Mouse (Mus musculus): ENCODE results near the gene Ubash3b.

Ubash3b gene

DNA sequence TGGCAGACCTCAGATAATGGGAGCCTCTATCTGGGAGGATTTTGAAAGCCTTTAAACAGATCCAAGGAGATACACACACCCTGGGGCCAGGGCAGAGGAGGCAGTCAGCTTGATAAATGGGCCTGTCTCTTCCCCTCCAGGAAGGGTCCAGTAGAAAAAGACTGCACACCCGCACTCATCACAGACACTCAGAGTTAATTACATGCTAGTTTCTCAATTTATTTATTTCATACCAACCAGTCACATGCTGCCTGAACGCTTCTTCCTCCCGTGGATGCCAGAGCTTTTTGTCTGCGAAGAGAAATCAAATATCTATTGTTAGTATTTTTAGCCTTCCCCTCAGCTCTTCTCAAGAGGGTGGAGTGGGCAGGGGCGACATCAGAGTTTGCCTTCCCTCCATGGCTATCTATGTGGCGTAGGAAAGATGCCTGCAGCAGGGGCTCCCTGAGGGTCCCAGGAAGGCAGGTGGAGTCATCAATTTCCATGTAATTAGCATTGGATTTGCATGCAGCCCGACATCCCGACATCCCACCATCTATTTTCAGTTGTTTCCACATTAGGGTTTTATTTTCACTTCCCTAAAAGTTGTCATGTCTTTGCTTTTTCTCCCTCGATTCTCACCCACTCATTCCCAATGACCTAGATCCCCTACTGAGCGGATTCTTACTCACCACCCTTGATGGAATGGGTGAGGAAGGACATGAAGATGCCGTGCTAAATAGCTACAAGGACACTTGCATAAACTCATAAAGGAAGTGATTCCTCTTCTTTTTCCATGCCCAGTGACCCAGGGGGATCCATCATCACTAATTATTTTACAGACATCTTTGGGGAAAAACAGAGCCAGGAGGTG is 110.2 kb downstream of the Ubash3b start:
- no peak for DNase-seq (ENCODE audit: low spot score)

DNA sequence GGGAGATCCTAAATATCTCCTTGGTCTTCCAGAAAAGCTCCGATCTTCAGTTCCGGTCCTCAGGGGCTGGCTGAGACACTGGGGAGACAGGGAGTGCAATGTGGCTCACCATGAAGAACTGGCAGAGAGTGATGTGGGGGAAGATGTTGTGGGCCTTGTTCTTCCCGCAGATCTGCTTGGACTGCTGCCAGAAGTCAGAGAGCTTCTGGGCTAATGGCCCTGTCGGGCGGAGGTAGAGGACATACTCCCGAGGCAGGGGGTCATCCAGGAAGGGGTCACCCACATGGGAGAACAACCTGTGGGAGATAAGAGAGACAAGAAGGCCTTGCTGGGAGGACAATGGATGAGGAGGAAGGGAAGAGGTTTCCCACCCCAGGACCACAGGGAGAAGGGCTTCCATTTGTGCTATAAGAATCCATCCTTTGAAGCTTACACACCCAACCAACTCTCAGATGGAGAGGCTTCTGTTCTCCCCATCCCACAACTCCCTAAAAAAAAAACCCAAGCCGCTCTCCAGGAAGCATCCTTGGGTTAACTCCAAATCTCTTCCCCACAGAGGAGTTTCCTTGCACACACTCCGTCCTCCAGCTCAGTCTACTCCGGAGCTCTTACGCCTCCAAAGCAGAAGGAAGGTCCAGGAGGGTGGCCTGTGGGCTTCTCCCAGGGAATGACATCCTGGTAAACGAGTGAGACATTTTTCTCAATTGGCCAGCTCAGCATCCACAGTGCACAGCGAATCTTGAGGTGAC is 111.0 kb downstream of the Ubash3b start:
- DNase-seq (ENCODE audit: low spot score), result no peak

DNA sequence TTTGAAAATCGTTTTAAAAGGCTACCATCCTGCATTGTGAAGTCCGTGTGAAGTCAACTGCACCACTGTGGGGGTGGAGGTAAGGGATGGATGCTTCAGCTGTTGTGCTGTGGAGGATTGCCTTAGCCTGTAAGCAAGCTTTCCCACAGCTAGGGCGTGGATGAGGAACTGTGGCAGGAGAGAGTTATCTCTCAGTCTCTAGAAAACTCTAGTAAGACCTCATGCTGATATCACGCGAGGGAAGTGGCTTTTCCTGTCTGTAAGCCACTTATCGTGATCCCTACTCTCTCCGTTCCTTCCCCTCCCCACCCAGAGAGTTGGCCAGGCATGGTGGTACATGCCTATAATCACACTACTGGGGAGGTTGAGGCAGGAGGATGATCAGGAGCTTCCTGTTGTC is 112.2 kb downstream of the Ubash3b start:
- DNase-seq (ENCODE audit: low spot score), result no peak

DNA sequence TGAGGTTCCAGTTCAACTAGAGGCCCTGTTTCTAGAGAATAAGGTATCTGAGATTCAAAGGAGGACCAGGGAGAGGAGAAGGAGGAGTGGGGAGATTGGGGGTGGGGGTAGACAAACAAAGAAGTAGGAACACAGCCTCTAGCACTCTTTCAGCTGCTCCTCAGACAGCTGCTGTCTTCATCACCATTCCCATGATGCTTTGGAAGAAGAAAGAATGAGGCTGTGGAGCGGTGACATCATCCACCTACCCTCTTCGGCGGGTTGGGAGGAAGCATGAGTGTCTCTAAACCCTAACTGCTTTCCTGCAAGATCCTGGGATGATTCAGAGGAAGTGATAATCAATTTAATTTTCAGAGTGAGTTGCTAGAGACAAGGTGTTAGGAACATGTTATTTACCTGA is 112.7 kb downstream of the Ubash3b start:
- no peak for DNase-seq (ENCODE audit: low spot score)

DNA sequence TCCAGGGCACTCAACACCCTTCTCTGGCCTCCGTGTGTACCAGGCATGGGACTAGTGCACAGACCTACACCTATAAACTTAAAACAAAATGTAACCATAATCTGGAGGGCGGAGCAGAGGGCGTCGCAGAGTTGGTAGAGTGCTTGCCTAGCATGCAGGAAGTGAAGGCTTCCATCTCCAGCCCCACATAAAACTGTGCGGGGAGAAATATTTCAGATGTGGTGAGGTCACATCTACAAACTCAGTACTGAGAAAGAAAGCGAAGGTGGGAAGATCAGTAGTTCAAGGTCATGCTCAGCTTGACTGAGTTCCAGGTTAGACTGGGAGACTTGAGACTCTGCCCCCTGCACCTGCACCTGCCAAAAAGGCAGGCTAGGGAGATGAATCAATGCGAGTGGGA is 113.3 kb downstream of the Ubash3b start:
- no peak for DNase-seq (ENCODE audit: low spot score)

DNA sequence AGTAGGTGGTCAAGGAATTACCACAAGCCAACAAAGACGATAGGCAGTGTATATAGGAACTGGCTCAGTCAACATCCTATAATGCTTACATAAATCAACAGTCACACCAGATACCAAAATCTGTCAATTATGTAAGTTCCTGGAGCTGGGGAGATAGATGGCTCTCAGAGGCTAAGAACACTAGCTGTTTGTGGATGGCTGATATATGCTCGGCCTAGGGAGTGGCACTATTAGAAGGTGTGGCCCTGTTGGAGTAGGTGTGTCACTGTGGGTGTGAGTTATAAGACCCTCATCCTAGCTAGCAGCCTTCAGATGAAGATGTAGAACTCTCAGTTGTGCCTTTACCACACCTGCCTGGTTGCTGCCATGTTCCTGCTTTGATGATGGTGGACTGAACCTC is 113.8 kb downstream of the Ubash3b start:
- no peak for DNase-seq (ENCODE audit: low spot score)

DNA sequence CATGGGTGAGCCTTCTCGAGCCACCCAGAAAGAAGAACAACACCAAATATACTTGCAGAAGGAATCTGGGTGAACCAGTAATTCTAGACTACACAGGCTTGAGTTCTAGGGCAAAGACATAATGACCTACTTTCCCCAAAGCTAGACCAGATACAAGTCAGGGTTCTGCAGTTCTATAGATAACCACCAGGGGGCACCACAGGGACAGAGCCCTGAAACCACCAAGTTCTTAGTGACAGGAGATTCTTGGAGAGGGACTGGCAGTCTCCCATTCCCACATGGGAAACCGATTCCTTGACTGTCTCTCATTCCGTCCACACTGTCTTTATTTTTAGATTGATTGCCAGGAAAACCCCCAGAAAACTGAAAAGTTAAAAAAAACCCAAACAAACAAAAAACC is 116.9 kb downstream of the Ubash3b start:
- peak; percentile 82 for DNase-seq (ENCODE audit: low spot score)

DNA sequence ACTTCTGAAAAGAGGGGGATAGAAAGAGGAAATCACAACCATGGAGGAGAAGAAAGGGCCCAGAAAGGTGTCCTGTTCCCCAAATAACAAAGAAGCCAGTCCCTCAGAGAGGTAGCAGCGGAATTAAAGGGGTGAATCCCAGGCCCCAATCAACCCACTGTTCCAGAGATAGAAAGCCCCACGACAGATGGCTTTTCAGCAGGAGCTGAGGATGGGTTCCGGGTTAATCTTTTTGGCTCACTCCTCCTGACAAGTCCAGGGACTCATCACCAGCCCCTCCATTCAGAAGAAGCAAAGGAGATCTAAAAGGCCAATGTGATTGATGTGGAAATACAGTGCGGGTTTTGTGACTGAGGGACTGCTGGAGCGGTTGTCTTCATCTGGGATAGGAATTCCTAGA is 117.9 kb downstream of the Ubash3b start:
- DNase-seq (ENCODE audit: low spot score), result no peak

DNA sequence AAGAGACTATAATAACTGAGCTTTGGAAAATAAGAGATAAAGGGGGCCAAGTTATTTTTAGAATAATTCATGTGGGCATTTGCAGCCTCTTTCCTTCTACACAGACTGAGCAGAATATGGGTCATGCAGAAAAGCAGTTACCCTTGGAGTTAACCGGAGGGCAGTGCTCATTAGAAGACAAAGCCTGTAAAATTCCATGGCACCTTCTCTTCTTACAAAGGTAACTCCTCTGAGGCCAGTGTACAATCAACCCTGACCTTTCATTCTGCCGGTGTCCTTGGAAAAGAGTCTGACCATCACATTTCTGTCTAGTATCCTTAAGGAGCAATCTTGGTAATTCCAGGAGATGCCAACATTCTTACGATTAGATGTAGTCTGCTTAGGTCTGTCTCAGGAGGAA is 120.1 kb downstream of the Ubash3b start:
- DNase-seq (ENCODE audit: low spot score), result no peak

DNA sequence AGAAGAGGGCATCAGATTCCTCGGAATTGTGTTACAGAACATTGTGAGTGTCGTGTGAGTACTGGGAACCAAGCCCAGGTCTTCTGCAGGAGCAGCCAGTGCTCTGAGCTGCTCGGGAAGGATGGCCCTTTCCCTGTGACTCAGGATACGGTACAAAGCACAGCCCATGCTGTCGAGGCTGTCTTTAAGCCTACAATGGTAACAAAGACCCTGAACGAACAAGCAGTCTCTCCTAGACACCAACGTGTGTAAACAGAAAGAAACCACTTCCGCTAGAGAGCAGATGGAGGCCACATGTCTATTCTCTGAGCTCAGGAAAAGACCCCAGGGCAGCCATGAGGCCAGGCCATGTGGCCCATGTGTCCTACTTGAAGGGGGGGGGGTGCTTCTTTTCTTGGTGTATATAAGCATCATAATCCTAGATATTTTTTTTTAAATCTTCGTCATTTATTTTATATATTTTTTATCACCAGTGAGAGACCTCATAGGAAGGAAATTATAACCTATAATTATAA is 123.3 kb downstream of the Ubash3b start:
- DNase-seq (ENCODE audit: low spot score), result no peak

DNA sequence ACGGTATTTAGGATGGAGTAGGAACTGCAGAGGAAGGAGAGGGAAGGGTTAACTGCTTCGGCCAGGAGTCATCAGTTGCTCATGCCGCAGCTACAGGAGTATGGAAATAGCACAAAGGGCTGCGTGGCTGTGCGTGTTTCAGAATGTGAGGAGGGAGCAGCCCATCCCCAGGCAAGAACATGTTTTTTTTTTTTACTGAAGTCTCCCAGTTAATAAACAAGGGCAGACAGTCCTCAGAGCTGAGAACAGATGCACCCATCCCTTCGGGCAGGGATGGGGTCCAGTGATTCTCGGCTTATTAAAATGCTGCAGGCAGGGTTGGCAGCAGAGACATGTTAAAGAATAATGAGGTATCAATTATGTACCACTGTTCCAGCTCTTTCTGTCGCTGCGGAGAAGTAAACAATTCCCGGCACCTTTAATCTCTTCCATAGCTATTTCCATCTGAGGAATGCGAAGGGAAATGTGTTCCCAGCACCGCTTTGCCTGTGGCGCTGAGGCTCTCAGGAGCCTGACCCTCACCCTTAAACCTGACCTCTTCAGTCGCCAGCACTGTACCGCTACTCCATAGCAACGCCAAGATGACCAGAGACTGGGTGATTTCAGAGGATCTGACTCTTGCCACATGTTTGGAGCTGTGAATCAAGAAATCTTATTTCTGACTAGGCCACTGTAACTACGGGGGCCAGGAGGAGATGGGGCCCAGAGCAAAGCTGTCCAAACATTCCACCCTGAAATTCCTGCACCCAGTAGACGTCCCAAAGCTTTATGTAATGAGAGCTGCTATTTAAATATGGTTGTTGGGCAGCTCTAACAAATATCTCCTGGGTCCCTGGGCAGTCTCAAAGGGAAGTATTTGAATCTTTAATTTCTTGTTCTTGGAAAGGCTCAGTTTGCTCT is 129.7 kb downstream of the Ubash3b start:
- DNase-seq (ENCODE audit: low spot score), result no peak

DNA sequence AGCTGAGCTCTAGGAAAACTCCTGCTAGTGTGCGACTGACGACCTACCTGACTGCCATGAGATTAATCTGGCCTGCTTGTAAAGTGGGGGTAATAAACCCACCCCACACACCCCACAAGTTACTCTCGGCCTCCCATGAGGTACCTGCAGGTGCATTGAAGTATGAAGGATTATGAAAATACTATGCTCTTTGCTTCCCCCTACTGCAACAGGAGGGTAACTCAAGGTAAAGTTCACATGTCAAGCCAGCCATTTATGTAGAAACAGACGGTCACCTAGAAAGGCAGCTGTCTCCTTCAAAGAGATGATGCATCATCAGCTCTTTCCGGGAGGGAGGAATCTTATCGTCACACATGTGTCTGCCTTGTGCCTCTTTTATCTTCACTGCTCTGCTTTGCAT is 131.7 kb downstream of the Ubash3b start:
- no peak for DNase-seq (ENCODE audit: low spot score)

DNA sequence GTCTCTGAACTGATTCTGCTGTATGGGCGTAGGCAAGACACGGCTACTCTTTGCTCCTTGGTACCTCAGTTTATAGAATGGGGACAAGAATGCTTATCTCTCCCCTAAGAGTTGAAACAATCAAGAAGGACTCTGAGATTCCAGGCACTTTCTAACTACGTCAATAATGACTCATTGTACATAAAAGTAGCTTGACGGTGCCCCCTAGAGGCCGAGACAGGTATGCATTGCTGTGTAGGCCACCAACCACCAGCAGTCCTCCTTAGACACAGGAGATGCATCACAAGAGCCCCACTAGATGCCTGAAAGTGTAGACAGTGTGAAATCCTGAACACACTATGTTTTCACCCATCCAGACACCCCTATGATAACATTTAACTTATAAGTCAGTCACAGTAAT is 133.0 kb downstream of the Ubash3b start:
- DNase-seq (ENCODE audit: low spot score), result peak; percentile 12

DNA sequence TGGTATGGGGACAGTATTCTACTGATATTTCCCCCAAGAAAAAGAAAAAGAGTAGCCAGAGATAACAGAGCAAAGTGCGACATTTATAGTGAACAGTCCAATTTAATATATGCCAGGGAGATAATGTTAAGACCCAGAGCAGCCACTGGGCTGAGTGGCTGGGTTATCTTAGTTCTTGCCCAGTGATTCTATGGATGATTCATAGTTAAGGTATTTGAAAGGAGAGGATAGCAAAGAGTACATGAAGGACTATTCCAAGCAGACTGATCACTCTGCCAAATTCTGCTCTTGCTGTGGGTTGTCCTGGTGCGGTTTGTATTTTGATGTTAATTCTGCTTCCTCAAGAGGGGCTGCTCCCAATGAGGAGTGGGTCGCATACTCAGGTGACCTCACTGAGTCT is 139.8 kb downstream of the Ubash3b start:
- DNase-seq (ENCODE audit: low spot score), result no peak

DNA sequence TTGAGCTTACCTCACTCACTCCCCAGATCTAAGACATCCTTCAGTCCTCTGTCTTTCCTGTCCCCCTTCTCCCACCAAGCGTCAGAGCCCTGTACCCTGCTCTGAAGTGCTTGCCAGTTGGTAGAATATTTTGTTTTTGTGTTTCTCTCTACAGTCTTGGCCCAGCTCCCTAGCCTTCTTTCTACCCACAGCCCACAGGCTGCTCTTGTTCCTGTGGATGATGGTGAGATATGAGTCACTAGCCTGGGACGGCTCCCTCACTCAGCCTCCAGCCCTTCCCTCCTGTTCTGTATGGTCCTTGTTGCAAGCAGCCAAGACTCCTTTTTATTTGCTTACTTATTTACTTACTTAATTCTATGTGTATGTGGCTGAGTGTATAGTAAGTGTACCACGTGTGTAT is 141.0 kb downstream of the Ubash3b start:
- DNase-seq (ENCODE audit: low spot score), result no peak

DNA sequence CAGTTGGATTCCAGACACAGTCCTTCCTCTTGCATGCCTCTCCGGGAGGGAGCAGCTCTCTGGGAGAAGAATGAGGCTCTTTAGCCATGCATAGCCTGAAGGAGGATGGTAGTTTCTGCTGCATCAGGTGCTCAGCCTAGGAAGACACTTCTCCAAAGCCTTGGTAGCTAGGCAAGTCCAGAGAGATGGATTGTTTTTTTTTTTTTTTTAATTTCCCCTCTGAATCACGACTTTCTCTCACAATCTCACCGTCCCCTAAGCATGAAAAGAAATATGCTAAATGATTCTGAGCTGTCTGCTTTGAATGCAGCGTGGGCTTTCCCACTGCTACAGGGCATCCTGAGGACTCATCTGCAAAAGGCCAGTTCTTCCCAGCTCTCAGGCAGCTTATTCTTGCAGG is 147.0 kb downstream of the Ubash3b start:
- no peak for DNase-seq (ENCODE audit: low spot score)

DNA sequence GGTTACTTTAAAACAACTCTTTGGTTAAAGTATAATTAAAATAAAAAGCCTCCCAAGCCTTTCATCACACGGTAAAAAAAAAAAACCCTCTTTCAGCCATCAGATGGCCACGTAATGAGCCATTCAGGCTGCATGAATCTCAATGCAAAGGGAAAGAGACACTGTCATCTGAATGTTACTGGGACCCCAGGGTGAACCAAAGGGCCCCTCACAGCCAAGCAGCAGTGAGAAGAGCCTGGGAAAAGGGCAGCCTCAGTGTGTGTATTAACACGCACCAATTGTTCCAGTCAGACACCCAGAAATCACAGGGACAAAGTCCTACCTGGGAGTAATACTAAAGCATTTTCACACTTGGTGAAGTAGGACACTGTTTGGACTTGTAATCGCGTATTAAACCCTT is 149.0 kb downstream of the Ubash3b start:
- no peak for DNase-seq (ENCODE audit: low spot score)

DNA sequence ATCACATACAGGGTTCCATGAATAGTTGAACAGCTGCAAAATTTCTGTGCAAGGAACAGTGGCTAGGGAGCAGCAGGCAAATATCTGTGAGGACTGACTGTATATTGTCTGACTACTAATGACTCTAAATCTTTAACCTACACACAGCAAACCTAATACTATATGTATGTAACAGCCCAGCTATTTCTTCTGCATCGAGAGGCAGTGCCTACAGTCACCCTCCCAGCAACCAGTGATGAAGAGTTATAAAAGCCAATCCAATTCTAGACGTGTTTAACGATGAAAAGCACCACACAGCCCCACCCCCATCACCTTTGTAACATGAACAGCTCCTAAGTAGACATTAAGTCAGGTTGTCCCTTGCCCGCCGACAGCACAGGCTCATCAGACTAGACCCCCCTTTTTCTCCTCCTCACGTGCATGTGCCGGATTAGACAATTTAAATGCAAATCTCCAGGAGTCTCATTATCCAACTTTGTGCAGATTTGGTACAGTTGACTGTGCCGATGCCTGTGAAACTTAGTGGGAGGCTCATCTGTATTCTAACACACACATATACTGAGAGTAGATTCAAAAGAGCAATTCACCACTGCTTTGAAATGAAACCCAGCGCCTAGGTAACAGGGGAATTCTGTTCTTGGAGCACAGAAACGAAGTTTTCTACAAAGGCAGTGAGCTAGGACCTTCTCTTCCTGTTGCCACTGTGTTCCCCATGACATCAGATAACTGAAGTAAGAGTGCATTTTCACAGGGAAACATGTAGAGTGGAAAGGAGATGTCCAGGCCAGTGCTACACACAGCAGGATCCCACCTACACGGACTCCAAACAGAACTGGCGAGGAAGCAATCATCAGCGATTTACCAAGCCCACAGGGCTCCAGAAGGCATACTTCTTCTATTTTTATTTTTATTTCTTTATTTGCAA is 149.7 kb downstream of the Ubash3b start:
- no peak for DNase-seq (ENCODE audit: low spot score)

DNA sequence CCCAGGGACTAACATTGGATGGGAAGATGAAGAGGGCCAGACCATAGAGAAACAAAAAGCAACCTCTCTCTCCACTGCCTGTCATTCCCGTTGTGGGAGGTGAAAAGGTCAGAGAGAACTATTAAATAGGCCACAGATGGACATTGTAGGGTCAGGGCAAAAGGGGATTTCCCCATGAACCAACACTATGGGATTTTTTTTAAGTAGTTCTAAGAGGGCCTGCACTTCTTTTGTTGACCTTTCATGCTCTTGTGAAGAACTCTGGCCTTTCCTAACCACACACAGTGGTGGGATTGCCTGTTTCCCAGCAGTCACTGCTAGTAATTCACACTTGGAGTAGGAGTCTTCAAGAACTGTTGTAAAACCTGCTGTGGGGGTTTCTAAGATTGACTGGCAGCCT is 153.7 kb downstream of the Ubash3b start:
- no peak for DNase-seq (ENCODE audit: low spot score)

DNA sequence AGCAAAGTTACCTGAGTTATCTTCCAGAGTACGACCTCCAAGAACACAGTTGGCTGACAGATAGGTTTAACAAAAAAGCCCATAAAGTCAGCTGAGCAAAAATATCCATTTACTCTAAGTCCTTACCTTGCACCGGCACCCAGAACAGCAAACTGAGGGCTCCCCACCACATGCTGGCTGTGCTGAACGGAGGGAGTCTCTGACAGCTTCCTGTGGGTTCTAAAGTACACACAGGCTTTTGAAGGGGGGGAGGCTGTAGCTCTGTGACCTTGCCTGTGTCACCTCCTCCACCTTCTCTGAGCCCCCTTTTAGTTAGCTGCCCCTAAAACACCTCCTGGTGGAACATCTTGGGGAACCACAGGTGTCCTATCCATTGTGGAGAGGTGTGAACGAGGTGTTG is 157.1 kb downstream of the Ubash3b start, which contains the start of gene Crtam:
Crtam (minus strand) TSS at position 214 of the 400 bp plus-strand sequence.
- DNase-seq (ENCODE audit: low spot score), result no peak

All from adipocyte (in vitro differentiated cells).